Mouse (Mus musculus) myocyte (in vitro differentiated cells): ENCODE measurements at regions not wholly inside any gene's neighbourhood (a gene's known extent, or its start where the extent isn't known, plus 50 kb on each side); places are given as distances from the start of the nearest gene placed in this dataset.

Experiments
- CEBPB ChIP-seq: IDR thresholded peaks from 2 replicates; pipeline ENCODE4 v1.6.1; 2011; ENCODE audit warnings: mild to moderate bottlenecking, moderate library complexity; ENCODE audit not compliant: poor library complexity, insufficient read depth, severe bottlenecking
- E2F4 ChIP-seq: IDR thresholded peaks from one replicate; pipeline ENCODE4 v1.6.1; 2011; ENCODE audit warnings: mild to moderate bottlenecking, control low read depth, moderate library complexity; ENCODE audit not compliant: insufficient read depth
- MAX ChIP-seq: IDR thresholded peaks from one replicate; pipeline ENCODE4 v1.6.1; 2011; ENCODE audit warnings: low read depth, mild to moderate bottlenecking, control low read depth
- MYOG ChIP-seq, 3 experiments: IDR thresholded peaks; one replicate each; pipeline ENCODE4 v1.6.1; 2011; ENCODE audit warnings: control low read depth in 2 of 3, low read depth in 2 of 3, mild to moderate bottlenecking in 2 of 3; ENCODE audit not compliant: insufficient read length in 2 of 3, control insufficient read depth in 1 of 3, insufficient read depth in 1 of 3
- POLR2A ChIP-seq: IDR thresholded peaks from one replicate; pipeline ENCODE4 v1.6.1; 2011; ENCODE audit warnings: low read depth, mild to moderate bottlenecking, control low read depth, moderate library complexity; ENCODE audit not compliant: insufficient read length
- POLR2AphosphoS2 ChIP-seq: IDR thresholded peaks from one replicate; pipeline ENCODE4 v1.6.1; 2011; ENCODE audit warnings: low read depth, control low read depth; ENCODE audit not compliant: insufficient read length
- REST ChIP-seq: IDR thresholded peaks from one replicate; pipeline ENCODE4 v1.6.1; 2011; ENCODE audit warnings: mild to moderate bottlenecking, control low read depth, moderate library complexity; ENCODE audit not compliant: insufficient read depth, insufficient read length
- SRF ChIP-seq: IDR thresholded peaks from one replicate; pipeline ENCODE4 v1.6.1; 2011; ENCODE audit warnings: low read depth; ENCODE audit not compliant: control insufficient read depth, insufficient read length
- TCF12 ChIP-seq: IDR thresholded peaks from one replicate; pipeline ENCODE4 v1.6.1; 2011; ENCODE audit warnings: mild to moderate bottlenecking, control low read depth; ENCODE audit not compliant: poor library complexity, insufficient read depth, severe bottlenecking
- USF1 ChIP-seq: IDR thresholded peaks from one replicate; pipeline ENCODE4 v1.6.1; 2011; ENCODE audit warnings: low read depth, mild to moderate bottlenecking, control low read depth, moderate library complexity

- TF ChIP-seq MYOG (IDR thresholded peaks at IDR 0.05; ENCODE audit: control insufficient read depth in 1 of 3, insufficient read depth in 1 of 3, insufficient read length in 2 of 3, low read depth in 2 of 3) = no peak
- TF ChIP-seq POLR2A = no peak
- TF ChIP-seq POLR2AphosphoS2 = no peak
- TF ChIP-seq REST = no peak
- no peak for TF ChIP-seq E2F4
- TF ChIP-seq SRF = no peak
- TF ChIP-seq MAX = no peak
- no peak for TF ChIP-seq USF1
- TF ChIP-seq TCF12 = no peak
- no peak for TF ChIP-seq CEBPB
These were observed 97.7 kb upstream of the Ptprm start for GRCm38 (mm10) chr17:67451966-67452365.
